Mouse (Mus musculus): Measurements from ENCODE around the gene Cfdp1. TPM values are rescaled to one million over a fixed set of nuclear protein-coding genes. Genes with fewer than 3 reads are reported as not detected.
A peak's percentile ranks its signal among the peaks of the same experiment; 100 is the strongest.

Cfdp1 gene
- total RNA-seq (2014; fragmentation: Nextera tagmentation), result 140 and 160 TPM in 2 replicates
- total RNA-seq (2017), result 214 and 229 TPM in 2 replicates
- 20.7 and 26.1 TPM in 2 replicates for polyA plus RNA-seq (2012)

- TF ChIP-seq GATA2 (IDR thresholded peaks at IDR 0.05; ENCODE audit: borderline replicate concordance, low read depth, low read length), result no peak
- no peak for TF ChIP-seq TAL1 (conservative IDR thresholded peaks at IDR 0.05; ENCODE audit: low read depth, low read length)
- TF ChIP-seq GATA1 (IDR thresholded peaks at IDR 0.05; ENCODE audit: borderline replicate concordance, low read length), result no peak
- DNase-seq (ENCODE audit: low spot score) (peak; percentile 98), ATAC-seq (ENCODE audit: extremely low read depth, insufficient number of reproducible peaks, low FRiP score, poor library complexity, severe bottlenecking) (peak; percentile 100)
- Histone ChIP-seq H3K4me1 (ENCODE audit: insufficient read depth, low read depth, low read length) (peaks cover 36% of the 10 kb centered on the region), H3K36me3 (replicated peaks) (peaks cover 33% of the 10 kb centered on the region), H3K4me3 (ENCODE audit: low read depth, low read length) (peak within 1 kb of the TSS; percentile 85), H3K9me3 (replicated peaks) (no peaks in the 10 kb centered on the region), H3K27me3 (ENCODE audit: insufficient read depth, low read length) (no peaks in the 10 kb centered on the region)
These were observed at the start of gene Cfdp1 for GRCm38 (mm10) chr8:111853861-111854501. TSS of gene Cfdp1 (minus strand) at chr8:111854291.

DNA sequence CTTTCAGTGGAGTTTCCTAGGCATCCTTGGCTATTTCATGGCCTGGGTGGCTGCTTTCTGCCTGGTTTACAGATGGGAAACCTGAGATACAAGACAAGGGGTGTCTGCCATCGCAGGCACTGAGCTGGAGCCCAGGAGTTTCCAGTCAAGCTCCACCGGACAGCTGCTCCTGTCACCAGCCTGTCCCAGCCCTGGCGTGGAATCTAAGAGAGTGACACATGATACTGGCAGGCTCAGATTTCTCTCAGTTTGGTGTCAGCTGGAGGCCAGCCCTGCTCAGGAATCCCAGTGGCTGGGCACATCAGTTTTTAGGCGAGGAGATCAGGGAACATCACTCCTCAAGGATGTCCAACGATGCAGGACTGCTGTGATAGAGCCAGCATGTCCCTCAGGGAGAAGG, 48.0 kb upstream of the Cfdp1 start:
- ATAC-seq (ENCODE audit: extremely low read depth, insufficient number of reproducible peaks, low FRiP score, poor library complexity, severe bottlenecking) (no peak), DNase-seq (ENCODE audit: low spot score) (no peak)
- Histone ChIP-seq H3K36me3 (replicated peaks) (no peaks in the 10 kb centered on the region), H3K27me3 (ENCODE audit: insufficient read depth, low read length) (peaks cover 18% of the 10 kb centered on the region), H3K4me3 (ENCODE audit: low read depth, low read length) (no peak overlapping the region), H3K4me1 (ENCODE audit: insufficient read depth, low read depth, low read length) (no peaks in the 10 kb centered on the region), H3K9me3 (replicated peaks) (no peaks in the 10 kb centered on the region)
- no peak for TF ChIP-seq CTCF (IDR thresholded peaks at IDR 0.05; ENCODE audit: low read depth, low read length)

DNA sequence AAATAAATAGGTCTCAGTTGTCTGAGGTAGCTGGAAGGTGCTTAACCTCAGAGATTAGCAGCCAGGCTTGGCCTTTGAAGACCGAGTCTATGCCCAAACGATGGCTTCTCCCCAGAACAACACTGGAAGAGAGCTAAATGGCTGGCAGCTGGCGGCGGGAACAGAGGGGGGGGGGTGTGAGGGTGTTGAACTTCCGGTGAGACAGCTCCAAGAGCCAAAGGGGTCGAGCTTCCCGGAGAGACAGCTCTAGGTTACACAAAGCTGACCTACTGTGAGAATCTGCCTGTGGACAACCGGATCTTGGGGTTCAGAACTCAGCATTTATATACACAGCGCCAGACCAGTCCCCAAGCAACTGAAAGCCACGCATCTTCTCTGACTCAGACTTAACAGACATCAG, 44.5 kb upstream of the Cfdp1 start:
- TF ChIP-seq GATA1 (IDR thresholded peaks at IDR 0.05; ENCODE audit: borderline replicate concordance, low read length) (no peak), GATA2 (IDR thresholded peaks at IDR 0.05; ENCODE audit: borderline replicate concordance, low read depth, low read length) (no peak), POLR2AphosphoS5 (IDR thresholded peaks at IDR 0.05; ENCODE audit: insufficient replicate concordance, low read depth, low read length) (no peak), CTCF (IDR thresholded peaks at IDR 0.05; ENCODE audit: low read depth, low read length) (no peak), TAL1 (conservative IDR thresholded peaks at IDR 0.05; ENCODE audit: low read depth, low read length) (no peak)
- DNase-seq (ENCODE audit: low spot score), result no peak

DNA sequence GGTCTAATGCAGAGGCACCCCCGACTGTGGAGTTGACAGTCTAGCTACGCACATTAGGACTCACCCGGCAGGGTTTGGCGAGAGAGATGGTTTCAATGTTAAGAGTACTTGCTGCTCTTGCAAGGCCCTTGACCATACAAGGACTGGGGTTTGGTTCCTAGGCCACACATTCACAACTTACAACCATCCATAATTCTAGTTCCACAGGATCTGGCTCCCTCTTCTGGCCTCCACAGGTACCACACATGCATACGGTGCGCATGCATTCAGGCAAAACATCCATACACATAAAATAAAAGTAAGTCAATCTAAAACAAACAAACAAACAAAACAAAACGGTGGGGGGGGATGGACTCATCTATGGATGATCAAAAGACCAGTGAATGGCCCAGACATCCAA, 40.9 kb upstream of the Cfdp1 start:
- DNase-seq (ENCODE audit: low spot score), result no peak
- Histone ChIP-seq H3K4me1 (ENCODE audit: insufficient read depth, low read depth, low read length) (no peaks in the 10 kb centered on the region), H3K36me3 (replicated peaks) (no peaks in the 10 kb centered on the region), H3K9me3 (replicated peaks) (peaks cover 6% of the 10 kb centered on the region), H3K27me3 (ENCODE audit: insufficient read depth, low read length) (peaks cover 15% of the 10 kb centered on the region; the same call in 1 of the 2 replicates), H3K4me3 (ENCODE audit: low read depth, low read length) (no peak overlapping the region)
- TF ChIP-seq CTCF (IDR thresholded peaks at IDR 0.05; ENCODE audit: low read depth, low read length) (peak; percentile 43; the same call in 1 of the 2 replicates), TAL1 (conservative IDR thresholded peaks at IDR 0.05; ENCODE audit: low read depth, low read length) (no peak)
- ATAC-seq (ENCODE audit: extremely low read depth, insufficient number of reproducible peaks, low FRiP score, poor library complexity, severe bottlenecking), result no peak

More for the DNA sequence above, 44.5 kb upstream of the Cfdp1 start:
- H3K4me1 ChIP-seq (ENCODE audit: insufficient read depth, low read depth, low read length), result no peaks in the 10 kb centered on the region
- peaks cover 22% of the 10 kb centered on the region for H3K27me3 ChIP-seq (ENCODE audit: insufficient read depth, low read length)
- no peak overlapping the region for H3K4me3 ChIP-seq (ENCODE audit: low read depth, low read length)
- peaks cover 3% of the 10 kb centered on the region for H3K9me3 ChIP-seq (replicated peaks)
- no peaks in the 10 kb centered on the region for H3K36me3 ChIP-seq (replicated peaks)
- no peak for ATAC-seq (ENCODE audit: extremely low read depth, insufficient number of reproducible peaks, low FRiP score, poor library complexity, severe bottlenecking)

- no peak for ATAC-seq (ENCODE audit: extremely low read depth, insufficient number of reproducible peaks, low FRiP score, poor library complexity, severe bottlenecking)
These were observed 38.5 kb upstream of the Cfdp1 start for GRCm38 (mm10) chr8:111892615-111893014.

GRCm38 (mm10) chr8:111891983-111892382, 37.9 kb upstream of the Cfdp1 start:
- ATAC-seq (ENCODE audit: extremely low read depth, insufficient number of reproducible peaks, low FRiP score, poor library complexity, severe bottlenecking), result no peak
- Histone ChIP-seq H3K4me3 (ENCODE audit: low read depth, low read length) (no peak overlapping the region), H3K27me3 (ENCODE audit: insufficient read depth, low read length) (peaks cover 15% of the 10 kb centered on the region; the same call in 1 of the 2 replicates), H3K36me3 (replicated peaks) (no peaks in the 10 kb centered on the region), H3K9me3 (replicated peaks) (peaks cover 8% of the 10 kb centered on the region), H3K4me1 (ENCODE audit: insufficient read depth, low read depth, low read length) (peaks cover 6% of the 10 kb centered on the region; the same call in 1 of the 2 replicates)
- DNase-seq (ENCODE audit: low spot score), result no peak
- TF ChIP-seq GATA2 (IDR thresholded peaks at IDR 0.05; ENCODE audit: borderline replicate concordance, low read depth, low read length) (no peak), TAL1 (conservative IDR thresholded peaks at IDR 0.05; ENCODE audit: low read depth, low read length) (no peak), GATA1 (IDR thresholded peaks at IDR 0.05; ENCODE audit: borderline replicate concordance, low read length) (no peak), CTCF (IDR thresholded peaks at IDR 0.05; ENCODE audit: low read depth, low read length) (no peak), POLR2AphosphoS5 (IDR thresholded peaks at IDR 0.05; ENCODE audit: insufficient replicate concordance, low read depth, low read length) (no peak)

More at GRCm38 (mm10) chr8:111892615-111893014, 38.5 kb upstream of the Cfdp1 start:
- Histone ChIP-seq H3K4me3 (ENCODE audit: low read depth, low read length) (no peak overlapping the region), H3K9me3 (replicated peaks) (peaks cover 8% of the 10 kb centered on the region), H3K36me3 (replicated peaks) (no peaks in the 10 kb centered on the region), H3K27me3 (ENCODE audit: insufficient read depth, low read length) (peaks cover 16% of the 10 kb centered on the region; the same call in 1 of the 2 replicates), H3K4me1 (ENCODE audit: insufficient read depth, low read depth, low read length) (0 out of 2 replicates have a peak, but pooled peaks cover 4% of the 10 kb centered on the region)
- no peak for DNase-seq (ENCODE audit: low spot score)
- TF ChIP-seq GATA2 (IDR thresholded peaks at IDR 0.05; ENCODE audit: borderline replicate concordance, low read depth, low read length), result no peak
- no peak for TF ChIP-seq POLR2AphosphoS5 (IDR thresholded peaks at IDR 0.05; ENCODE audit: insufficient replicate concordance, low read depth, low read length)
- TF ChIP-seq TAL1 (conservative IDR thresholded peaks at IDR 0.05; ENCODE audit: low read depth, low read length), result no peak
- TF ChIP-seq GATA1 (IDR thresholded peaks at IDR 0.05; ENCODE audit: borderline replicate concordance, low read length), result no peak
- TF ChIP-seq CTCF (IDR thresholded peaks at IDR 0.05; ENCODE audit: low read depth, low read length), result no peak
